Mouse (Mus musculus) stomach, postnatal 0 days (tissue): ENCODE results near the gene Zcchc9. TPM values are rescaled to one million over a fixed set of nuclear protein-coding genes. Genes with fewer than 3 reads are reported as not detected.

Source experiments
- ATAC-seq: fragments of 200-750 bp; cut with Nextera tagmentation; 2 replicates; pipeline ENCODE4 v1.8.0; 2017; ENCODE audit not compliant: low FRiP score, low TSS enrichment
- DNase-seq: peaks from one replicate; pipeline ENCODE4 v3.0.0-alpha.2; 2016; ENCODE audit warnings: low spot score
- H3K27ac ChIP-seq: fragments of 300-500 bp; sonication (generic); replicated peaks from 2 replicates; pipeline ENCODE4 v1.5.1; 2014; ENCODE audit warnings: mild to moderate bottlenecking, control low read depth
- H3K27me3 ChIP-seq: fragments of 300-500 bp; sonication (generic); 2 replicates; pipeline ENCODE4 v1.6.1; 2014; ENCODE audit warnings: low read length; ENCODE audit not compliant: control insufficient read depth, insufficient read depth
- H3K36me3 ChIP-seq: fragments of 300-500 bp; sonication (generic); 2 replicates; pipeline ENCODE4 v1.6.1; 2014; ENCODE audit warnings: low read length, mixed read lengths; ENCODE audit not compliant: control insufficient read depth, insufficient read depth
- H3K4me1 ChIP-seq: fragments of 300-500 bp; sonication (generic); replicated peaks from 2 replicates; pipeline ENCODE4 v1.6.1; 2014; ENCODE audit warnings: antibody characterized with exemption; ENCODE audit not compliant: control insufficient read depth, insufficient read depth
- H3K4me2 ChIP-seq: fragments of 300-500 bp; sonication (generic); replicated peaks from 2 replicates; pipeline ENCODE4 v1.6.1; 2014; ENCODE audit warnings: low read depth, mild to moderate bottlenecking, control low read depth, moderate library complexity
- H3K4me3 ChIP-seq: fragments of 300-500 bp; sonication (generic); 2 replicates; pipeline ENCODE4 v1.5.1; 2014; ENCODE audit warnings: low read depth, low read length, control low read depth
- H3K9ac ChIP-seq: fragments of 300-500 bp; sonication (generic); 2 replicates; pipeline ENCODE4 v1.6.1; 2014; ENCODE audit warnings: mild to moderate bottlenecking, low read length, control low read depth, mixed read lengths
- H3K9me3 ChIP-seq: fragments of 300-500 bp; sonication (generic); 2 replicates; pipeline ENCODE4 v1.6.1; 2016; ENCODE audit warnings: low read length; ENCODE audit not compliant: control insufficient read depth
- CTCF ChIP-seq: IDR thresholded peaks from 2 replicates; pipeline ENCODE4 v1.5.1; 2016; ENCODE audit warnings: antibody characterized with exemption, low read depth, mild to moderate bottlenecking, moderate library complexity
- EP300 ChIP-seq: optimal IDR thresholded peaks from 2 replicates; pipeline ENCODE3; 2016; ENCODE audit warnings: antibody characterized with exemption
- WGBS: fragments of 180-500 bp; shearing (Covaris S2); extraction: QIAGEN DNeasy Blood & Tissue Kit; methylation state at CpG from one replicate; pipeline ENCODE4 v1.1.7; 2014; 5-methylcytosine and 5-hydroxymethylcytosine counted together
- polyA plus RNA-seq: library from polyadenylated mRNA; unstranded; fragments of >200 nt; fragmentation: Nextera tagmentation; extraction: Ambion mirVana; gene quantifications from 2 replicates; pipeline ENCODE4 v1.2.1, GENCODE M21; 2015

Zcchc9 gene
- polyA plus RNA-seq, 1 experiment from 2014 or later = 18.6 TPM

DNA sequence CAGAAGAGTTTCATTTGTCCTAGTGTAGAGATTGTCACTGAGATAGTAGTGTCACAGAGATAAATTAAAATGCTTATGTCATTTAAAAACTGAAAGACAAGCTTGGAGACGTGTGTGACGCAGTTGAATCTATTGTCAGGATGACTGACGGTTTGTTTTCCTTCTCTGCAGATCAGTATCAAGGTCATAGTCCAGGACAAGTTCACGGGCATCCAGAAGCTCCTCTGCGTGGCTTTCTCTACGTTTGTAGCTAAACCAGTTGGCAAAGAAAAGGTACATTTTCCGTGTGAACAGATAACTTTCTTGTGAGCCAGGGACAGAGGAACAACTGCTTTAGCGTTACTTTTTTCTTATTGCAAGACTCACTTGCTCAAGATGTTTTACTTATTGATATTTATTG, 47.7 kb downstream of the Zcchc9 start:
- H3K9me3 ChIP-seq = no peaks in the 10 kb centered on the region

DNA sequence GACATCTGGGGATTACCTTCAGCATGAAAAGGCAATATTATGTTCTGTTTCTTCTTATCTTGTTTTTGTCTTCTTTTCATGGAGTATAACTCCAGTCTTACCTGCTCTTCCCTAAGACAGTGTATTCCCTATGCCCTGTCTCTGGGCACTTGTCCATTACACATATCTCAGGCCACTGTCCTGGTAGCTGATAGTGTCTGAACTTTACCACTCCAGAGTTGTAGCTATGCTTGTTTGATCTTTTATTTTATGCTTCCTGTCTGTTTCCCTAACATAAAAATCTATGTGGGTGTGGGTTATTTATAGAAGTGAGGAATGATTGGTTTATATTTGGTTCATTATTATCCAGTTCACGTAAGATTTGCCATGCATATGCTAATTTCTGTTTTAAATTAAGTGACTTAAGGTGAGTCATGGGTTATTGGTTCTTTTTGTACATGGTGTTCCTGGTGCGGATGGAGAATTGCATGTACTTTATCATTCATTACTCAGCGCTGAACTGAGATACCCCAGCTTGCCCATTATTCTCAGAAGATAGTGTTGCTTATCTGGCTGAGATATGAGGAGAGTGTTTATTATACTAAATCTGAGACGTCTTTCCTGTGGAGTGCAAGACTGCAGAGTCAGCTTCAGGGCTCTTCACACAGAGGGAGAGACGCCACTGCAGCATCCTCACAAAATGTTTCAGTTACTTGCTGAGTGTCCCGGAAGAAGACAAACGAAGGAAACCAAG, 49.0 kb downstream of the Zcchc9 start:
- no peak for TF ChIP-seq EP300
- Histone ChIP-seq H3K4me2 (no peak overlapping the region), H3K9me3 (no peaks in the 10 kb centered on the region), H3K4me1 (no peaks in the 10 kb centered on the region), H3K27me3 (no peaks in the 10 kb centered on the region), H3K9ac (no peak overlapping the region), H3K4me3 (no peak overlapping the region), H3K36me3 (no peaks in the 10 kb centered on the region), H3K27ac (no peak overlapping the region)
- DNase-seq = no peak
- ATAC-seq = no peak
- WGBS = 58% methylated on average over 7 of the region's 7 CpGs

More for the DNA sequence above, 47.7 kb downstream of the Zcchc9 start:
- Histone ChIP-seq H3K4me3 (no peak overlapping the region), H3K27me3 (no peaks in the 10 kb centered on the region), H3K4me1 (no peaks in the 10 kb centered on the region), H3K4me2 (no peak overlapping the region), H3K9ac (no peak overlapping the region), H3K36me3 (no peaks in the 10 kb centered on the region), H3K27ac (no peak overlapping the region)
- 44% methylated on average over 8 of the region's 8 CpGs for WGBS
- TF ChIP-seq EP300 (no peak), CTCF (no peak)
- no peak for ATAC-seq
- DNase-seq = no peak

DNA sequence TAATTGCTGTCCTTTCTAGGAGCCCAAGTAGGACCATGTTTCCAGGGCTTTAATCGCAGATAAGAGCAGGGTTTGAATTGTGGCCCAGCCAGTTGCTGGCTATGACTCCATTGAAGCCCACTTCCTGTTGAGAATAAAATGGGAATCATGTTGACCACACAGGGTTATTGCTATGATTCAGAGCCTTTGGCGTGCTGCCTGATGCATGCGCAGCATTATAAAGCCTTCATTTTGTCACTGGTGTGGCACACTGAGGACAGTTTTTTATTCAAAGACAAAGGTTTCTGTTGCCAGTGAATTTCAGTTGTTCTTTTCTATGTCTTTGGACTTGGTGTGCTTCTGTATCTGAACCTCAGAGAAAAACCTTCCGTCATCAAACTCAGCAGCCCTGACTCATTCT, 51.3 kb downstream of the Zcchc9 start:
- no peak overlapping the region for H3K27ac ChIP-seq
- no peak for DNase-seq
- H3K36me3 ChIP-seq = no peaks in the 10 kb centered on the region
- H3K4me3 ChIP-seq = no peak overlapping the region
- ATAC-seq = no peak
- WGBS = 81% methylated on average over 4 of the region's 4 CpGs
- no peaks in the 10 kb centered on the region for H3K9me3 ChIP-seq
- no peaks in the 10 kb centered on the region for H3K27me3 ChIP-seq
- H3K4me1 ChIP-seq = no peaks in the 10 kb centered on the region
- H3K4me2 ChIP-seq = no peak overlapping the region
- no peak for TF ChIP-seq EP300
- TF ChIP-seq CTCF = no peak
- H3K9ac ChIP-seq = no peak overlapping the region

GRCm38 (mm10) chr13:91754762-91755161, 52.7 kb downstream of the Zcchc9 start:
- ATAC-seq = no peak
- TF ChIP-seq CTCF = no peak
- no peak for TF ChIP-seq EP300
- no peaks in the 10 kb centered on the region for H3K27me3 ChIP-seq

GRCm38 (mm10) chr13:91753724-91754123, 53.8 kb downstream of the Zcchc9 start:
- no peak for TF ChIP-seq EP300
- no peak for TF ChIP-seq CTCF
- Histone ChIP-seq H3K27me3 (no peaks in the 10 kb centered on the region), H3K27ac (no peak overlapping the region), H3K4me1 (no peaks in the 10 kb centered on the region), H3K4me3 (no peak overlapping the region), H3K9me3 (no peaks in the 10 kb centered on the region), H3K9ac (no peak overlapping the region), H3K4me2 (no peak overlapping the region), H3K36me3 (no peaks in the 10 kb centered on the region)
- ATAC-seq = no peak
- DNase-seq = no peak
- WGBS = 50% methylated on average over 4 of the region's 4 CpGs

More at GRCm38 (mm10) chr13:91754762-91755161, 52.7 kb downstream of the Zcchc9 start:
- Histone ChIP-seq H3K4me2 (no peak overlapping the region), H3K9me3 (no peaks in the 10 kb centered on the region), H3K27ac (no peak overlapping the region), H3K9ac (no peak overlapping the region), H3K36me3 (no peaks in the 10 kb centered on the region), H3K4me3 (no peak overlapping the region), H3K4me1 (no peaks in the 10 kb centered on the region)
- no peak for DNase-seq

- WGBS = 68% methylated on average over 4 of the region's 4 CpGs
- no peak for TF ChIP-seq CTCF
- TF ChIP-seq EP300 = no peak
- DNase-seq = no peak
- Histone ChIP-seq H3K27me3 (no peaks in the 10 kb centered on the region), H3K4me1 (no peaks in the 10 kb centered on the region), H3K4me3 (no peak overlapping the region), H3K9ac (no peak overlapping the region), H3K9me3 (no peaks in the 10 kb centered on the region), H3K4me2 (no peak overlapping the region), H3K36me3 (no peaks in the 10 kb centered on the region), H3K27ac (no peak overlapping the region)
- no peak for ATAC-seq
These were observed 57.5 kb downstream of the Zcchc9 start for GRCm38 (mm10) chr13:91749981-91750380.
